Mouse (Mus musculus) intestine, embryonic 15.5 days (tissue): ENCODE measurements at regions not wholly inside any gene's neighbourhood (a gene's known extent, or its start where the extent isn't known, plus 50 kb on each side); places are given as distances from the start of the nearest gene placed in this dataset.
A peak's percentile ranks its signal among the peaks of the same experiment; 100 is the strongest.
"Not testable (repeated sequence)": the region's sequence is repeated elsewhere in the genome, so short reads cannot be mapped to it uniquely, and the experiment has no call there.

ENCODE experiments used
- ATAC-seq: fragments of 200-750 bp; cut with Nextera tagmentation; 2 replicates; pipeline ENCODE4 v1.8.0; 2017; ENCODE audit warnings: moderate TSS enrichment, moderate library complexity
- H3K27ac ChIP-seq: fragments of 300-500 bp; sonication (generic); 2 replicates; pipeline ENCODE4 v1.5.1; 2015; ENCODE audit warnings: mild to moderate bottlenecking, inconsistent platforms
- H3K27me3 ChIP-seq: fragments of 300-500 bp; sonication (generic); replicated peaks from 2 replicates; pipeline ENCODE4 v1.6.1; 2015; ENCODE audit warnings: inconsistent platforms
- H3K36me3 ChIP-seq: fragments of 300-500 bp; sonication (generic); 2 replicates; pipeline ENCODE4 v1.6.1; 2015; ENCODE audit warnings: inconsistent platforms
- H3K4me1 ChIP-seq: fragments of 300-500 bp; sonication (generic); replicated peaks from 2 replicates; pipeline ENCODE4 v1.6.1; 2015; ENCODE audit warnings: inconsistent platforms
- H3K4me2 ChIP-seq: fragments of 300-500 bp; sonication (generic); replicated peaks from 2 replicates; pipeline ENCODE4 v1.6.1; 2015; ENCODE audit warnings: mild to moderate bottlenecking, inconsistent platforms
- H3K4me3 ChIP-seq: fragments of 300-500 bp; sonication (generic); replicated peaks from 2 replicates; pipeline ENCODE4 v1.5.1; 2015; ENCODE audit warnings: inconsistent platforms
- H3K9ac ChIP-seq: fragments of 300-500 bp; sonication (generic); 2 replicates; pipeline ENCODE4 v1.6.1; 2015; ENCODE audit warnings: inconsistent platforms
- H3K9me3 ChIP-seq: fragments of 300-500 bp; sonication (generic); 2 replicates; pipeline ENCODE4 v1.6.1; 2016; ENCODE audit warnings: inconsistent platforms
- WGBS: fragments of 180-500 bp; shearing (Covaris S2); methylation state at CpG from one replicate; pipeline ENCODE4 v1.1.7; 2015; 5-methylcytosine and 5-hydroxymethylcytosine counted together

DNA sequence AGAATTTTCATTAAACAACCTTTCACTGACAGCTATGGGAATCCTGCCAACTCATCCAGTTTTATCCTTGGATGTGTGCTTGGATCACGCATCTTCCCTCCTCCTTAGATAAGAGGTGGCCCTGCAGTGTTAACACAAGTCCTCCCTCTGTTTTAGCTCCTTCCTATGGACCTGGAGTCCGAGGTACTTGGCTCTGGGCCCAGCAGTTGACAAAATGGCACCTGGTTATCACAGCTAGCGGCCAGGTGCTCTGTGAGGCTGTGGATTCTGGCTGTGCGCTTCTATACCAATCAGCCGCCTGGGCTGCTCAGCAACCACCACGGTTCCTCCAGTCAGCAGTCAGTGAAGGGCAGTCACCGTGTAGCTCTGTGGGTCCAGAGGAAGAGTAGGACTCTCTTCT lies 157.4 kb downstream of the Prdm2 start:
- Histone ChIP-seq H3K9me3 (no peaks in the 10 kb centered on the region), H3K36me3 (no peaks in the 10 kb centered on the region), H3K4me1 (0 out of 2 replicates have a peak, but pooled peaks cover 4% of the 10 kb centered on the region), H3K9ac (no peak overlapping the region), H3K4me3 (no peak overlapping the region), H3K27me3 (no peaks in the 10 kb centered on the region), H3K4me2 (no peak overlapping the region), H3K27ac (no peak overlapping the region)
- 80% methylated on average over 7 of the region's 7 CpGs for WGBS
- no peak; the same call in 1 of the 2 replicates for ATAC-seq

DNA sequence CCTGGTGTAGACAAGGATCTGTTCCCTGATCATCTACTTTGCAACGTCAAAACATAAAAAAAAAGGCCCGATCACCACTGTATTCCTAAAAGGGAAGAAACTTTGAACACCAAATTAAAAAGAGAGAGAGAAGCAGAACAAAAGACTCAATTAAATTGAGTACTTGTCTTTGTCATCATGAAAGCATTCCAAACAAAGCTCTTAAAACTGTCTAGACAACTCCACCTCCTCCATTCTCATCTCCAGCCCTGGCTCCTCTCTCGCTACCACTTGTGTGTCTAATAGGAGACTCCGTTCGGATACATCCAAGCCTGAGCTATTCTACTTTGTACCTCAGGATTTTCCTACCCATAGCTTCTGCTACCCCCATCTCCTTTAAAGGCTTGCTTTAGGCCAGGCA lies 159.8 kb downstream of the Prdm2 start:
- H3K27ac ChIP-seq, result no peak overlapping the region
- no peak overlapping the region for H3K4me2 ChIP-seq
- no peaks in the 10 kb centered on the region for H3K4me1 ChIP-seq
- no peak overlapping the region for H3K9ac ChIP-seq
- no peaks in the 10 kb centered on the region for H3K9me3 ChIP-seq
- no peaks in the 10 kb centered on the region for H3K36me3 ChIP-seq
- WGBS, result 89% methylated on average over 5 of the region's 5 CpGs
- H3K4me3 ChIP-seq, result no peak overlapping the region
- no peak for ATAC-seq
- H3K27me3 ChIP-seq, result no peaks in the 10 kb centered on the region

DNA sequence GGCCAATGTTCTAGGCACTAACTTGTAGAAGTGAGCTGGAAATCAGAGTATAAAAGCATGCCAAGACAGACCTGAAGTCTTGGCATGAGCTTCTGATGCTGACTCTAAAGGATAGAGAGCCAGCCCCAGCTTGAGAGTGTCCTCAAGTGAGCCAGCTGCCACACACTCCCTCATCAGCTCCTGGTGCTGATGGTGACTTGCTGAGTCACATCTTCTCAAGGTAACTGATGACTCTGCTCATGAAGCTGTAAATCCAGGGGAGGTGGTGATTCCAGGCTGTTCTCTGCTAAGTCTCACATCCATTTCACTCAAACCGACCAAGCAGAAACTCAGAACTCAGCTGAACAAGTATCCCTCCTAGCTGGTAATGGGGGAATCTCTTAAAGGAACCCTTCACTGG lies 161.6 kb downstream of the Prdm2 start:
- no peak for ATAC-seq
- Histone ChIP-seq H3K36me3 (no peaks in the 10 kb centered on the region), H3K4me3 (no peak overlapping the region), H3K9ac (no peak overlapping the region), H3K4me1 (no peaks in the 10 kb centered on the region), H3K27ac (no peak overlapping the region), H3K9me3 (no peaks in the 10 kb centered on the region), H3K4me2 (no peak overlapping the region), H3K27me3 (no peaks in the 10 kb centered on the region)
- 79% methylated on average over 1 of the region's 1 CpGs for WGBS

DNA sequence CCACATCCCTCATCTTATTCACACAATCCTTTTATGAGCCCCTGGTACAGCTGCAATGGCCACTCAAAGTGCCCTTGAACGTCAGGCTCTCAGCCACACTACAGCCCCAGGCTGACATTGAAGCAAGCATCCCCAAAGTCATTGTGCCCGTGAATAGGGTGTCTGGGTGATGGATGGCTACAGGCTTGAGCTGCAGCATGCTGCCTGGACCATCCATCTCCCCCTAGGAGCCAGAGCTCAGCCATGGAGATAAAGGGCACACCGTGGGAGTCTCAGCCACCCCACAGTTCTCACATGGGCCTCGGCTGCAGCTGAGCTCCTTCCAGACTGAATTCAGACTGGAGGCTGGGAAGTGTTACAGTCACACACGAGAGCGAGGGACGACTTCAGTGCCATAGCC lies 167.6 kb downstream of the Prdm2 start:
- Histone ChIP-seq H3K36me3 (no peaks in the 10 kb centered on the region), H3K4me3 (no peak overlapping the region), H3K27ac (no peak overlapping the region), H3K9me3 (no peaks in the 10 kb centered on the region), H3K9ac (no peak overlapping the region), H3K27me3 (no peaks in the 10 kb centered on the region), H3K4me2 (no peak overlapping the region), H3K4me1 (no peaks in the 10 kb centered on the region)
- 42% methylated on average over 7 of the region's 7 CpGs for WGBS
- no peak for ATAC-seq

DNA sequence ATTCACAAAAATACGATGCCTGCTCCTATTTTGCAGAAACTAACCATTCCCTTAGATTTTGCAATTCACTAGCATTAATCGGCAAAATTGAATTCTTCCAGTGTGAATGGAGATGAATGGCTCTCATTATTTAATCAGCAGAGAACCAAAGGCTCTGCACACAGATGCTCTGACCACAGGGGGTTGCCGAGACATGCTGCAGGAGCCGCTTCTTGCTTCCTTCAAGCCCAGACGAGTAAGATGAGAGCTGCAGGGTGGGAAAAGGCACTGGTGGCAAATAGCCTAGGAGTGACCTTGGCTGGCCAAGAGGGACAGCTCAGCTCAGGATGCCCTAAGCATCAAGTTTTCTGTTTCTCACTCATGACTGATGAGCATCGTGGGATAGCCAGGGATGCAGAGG lies 170.0 kb downstream of the Prdm2 start:
- ATAC-seq, result no peak
- Histone ChIP-seq H3K4me1 (no peaks in the 10 kb centered on the region), H3K36me3 (no peaks in the 10 kb centered on the region), H3K9me3 (no peaks in the 10 kb centered on the region), H3K9ac (no peak overlapping the region), H3K4me3 (no peak overlapping the region), H3K27me3 (no peaks in the 10 kb centered on the region), H3K4me2 (no peak overlapping the region), H3K27ac (no peak overlapping the region)
- WGBS, result 62% methylated on average over 6 of the region's 6 CpGs

DNA sequence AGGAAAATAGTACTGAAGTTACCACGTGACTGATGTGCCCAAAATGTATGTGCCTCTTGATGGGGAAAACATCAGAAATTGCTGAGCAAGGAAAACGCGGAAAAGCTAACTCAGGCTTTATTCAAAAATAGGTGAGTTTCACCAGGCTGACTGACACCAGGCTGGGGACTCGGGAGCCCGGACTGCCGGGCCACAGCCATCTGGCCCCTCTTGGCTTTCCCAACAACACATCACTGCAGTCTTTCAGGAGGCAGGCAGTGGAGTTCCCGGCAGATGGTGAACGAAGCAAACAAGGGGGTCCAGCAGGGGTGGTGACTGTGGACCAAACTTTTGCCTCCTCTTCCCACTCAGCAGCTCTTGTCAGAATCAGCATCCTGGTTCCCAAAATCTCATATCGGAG lies 174.2 kb downstream of the Prdm2 start:
- Histone ChIP-seq H3K9me3 (no peaks in the 10 kb centered on the region), H3K4me3 (no peak overlapping the region), H3K4me1 (no peaks in the 10 kb centered on the region), H3K9ac (no peak overlapping the region), H3K27me3 (no peaks in the 10 kb centered on the region), H3K27ac (no peak overlapping the region), H3K36me3 (no peaks in the 10 kb centered on the region), H3K4me2 (no peak overlapping the region)
- no peak for ATAC-seq
- WGBS, result 75% methylated on average over 9 of the region's 9 CpGs

DNA sequence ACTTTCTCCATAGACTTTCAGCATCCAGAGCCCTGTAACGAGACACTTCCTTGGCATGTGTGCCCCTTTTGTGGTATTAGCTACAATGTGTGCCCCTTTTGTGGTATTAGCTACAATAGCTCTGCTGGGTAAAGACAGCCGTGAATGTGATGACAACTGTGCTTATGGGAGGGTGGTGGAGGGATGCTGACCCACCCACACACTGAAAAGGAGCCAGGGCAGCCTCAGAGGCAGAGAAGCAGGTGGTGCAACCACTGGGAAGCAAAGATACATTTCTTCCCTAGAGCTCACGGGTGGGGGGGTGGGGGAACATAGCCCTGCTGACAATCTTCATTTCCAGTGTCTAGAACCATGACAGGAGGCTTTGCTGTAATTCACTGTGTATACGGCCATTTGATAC lies 176.1 kb downstream of the Prdm2 start:
- no peak overlapping the region for H3K27ac ChIP-seq
- H3K4me2 ChIP-seq, result no peak overlapping the region
- no peak overlapping the region for H3K4me3 ChIP-seq
- H3K27me3 ChIP-seq, result no peaks in the 10 kb centered on the region
- 72% methylated on average over 4 of the region's 4 CpGs for WGBS
- no peak for ATAC-seq
- H3K9me3 ChIP-seq, result no peaks in the 10 kb centered on the region
- H3K36me3 ChIP-seq, result no peaks in the 10 kb centered on the region
- no peak overlapping the region for H3K9ac ChIP-seq
- H3K4me1 ChIP-seq, result no peaks in the 10 kb centered on the region

DNA sequence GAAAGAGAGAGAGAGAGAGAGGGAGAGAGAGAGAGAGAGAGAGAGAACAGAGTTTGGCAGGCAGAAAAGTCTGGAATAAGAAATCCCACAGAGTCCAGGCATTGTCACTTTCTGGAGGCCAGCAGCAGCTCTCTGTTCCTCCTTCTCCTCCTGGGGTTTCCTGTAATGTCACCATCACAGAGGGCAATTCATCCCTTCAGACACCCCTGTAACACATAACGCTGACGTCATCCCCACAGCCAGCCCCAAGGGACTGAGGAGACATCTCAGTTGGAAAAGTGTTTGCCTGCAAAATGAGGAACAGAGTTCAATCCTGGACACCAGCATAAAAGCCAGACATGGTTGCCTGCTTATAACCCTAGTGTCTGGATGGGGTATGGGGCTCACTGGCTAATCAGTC lies 177.7 kb downstream of the Prdm2 start:
- not testable (repeated sequence) for H3K9ac ChIP-seq, H3K9me3 ChIP-seq, H3K27me3 ChIP-seq, H3K36me3 ChIP-seq, H3K4me3 ChIP-seq, H3K4me2 ChIP-seq, ATAC-seq, H3K4me1 ChIP-seq, H3K27ac ChIP-seq
- WGBS, result 63% methylated on average over 2 of the region's 2 CpGs

DNA sequence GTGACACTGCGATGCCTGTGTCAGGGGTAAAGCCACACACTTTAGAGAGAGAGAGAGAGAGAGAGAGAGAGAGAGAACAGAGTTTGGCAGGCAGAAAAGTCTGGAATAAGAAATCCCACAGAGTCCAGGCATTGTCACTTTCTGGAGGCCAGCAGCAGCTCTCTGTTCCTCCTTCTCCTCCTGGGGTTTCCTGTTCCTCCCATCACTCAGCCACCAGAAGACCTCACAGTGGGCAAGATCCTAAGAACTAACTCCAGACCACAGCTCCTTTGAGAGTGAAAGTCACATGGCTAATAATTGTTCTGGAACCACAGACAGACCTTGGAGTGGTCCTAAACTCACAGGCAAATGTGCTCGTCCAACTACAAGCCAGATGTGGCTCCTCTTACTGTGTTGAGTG lies 178.5 kb downstream of the Prdm2 start:
- WGBS, result 82% methylated on average over 2 of the region's 2 CpGs
- H3K4me3 ChIP-seq, H3K4me2 ChIP-seq, ATAC-seq, H3K27me3 ChIP-seq, H3K9ac ChIP-seq, H3K4me1 ChIP-seq, H3K36me3 ChIP-seq, H3K9me3 ChIP-seq, H3K27ac ChIP-seq: not testable (repeated sequence)

DNA sequence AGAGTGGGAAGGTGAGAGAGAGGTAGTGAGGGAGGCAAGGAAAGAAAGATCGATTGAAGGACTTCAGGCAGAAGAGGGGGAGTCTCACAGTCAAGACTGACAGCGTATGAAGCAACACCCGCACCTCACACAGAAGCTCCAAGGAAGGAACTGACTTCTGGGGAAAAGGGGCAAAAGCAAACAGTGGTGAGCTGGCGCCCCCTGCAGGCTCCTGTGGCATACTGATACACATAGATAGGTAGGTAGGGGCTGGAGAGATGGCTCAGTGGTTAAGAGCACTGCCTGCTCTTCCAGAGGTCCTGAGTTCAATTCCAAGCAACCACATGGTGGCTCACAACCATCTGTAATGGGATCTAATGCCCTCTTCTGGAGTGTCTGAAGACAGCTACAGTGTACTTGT lies 183.0 kb downstream of the Prdm2 start:
- WGBS, result 67% methylated on average over 4 of the region's 4 CpGs
- not testable (repeated sequence) for H3K36me3 ChIP-seq, H3K9me3 ChIP-seq, H3K27ac ChIP-seq, H3K4me3 ChIP-seq, H3K27me3 ChIP-seq, H3K9ac ChIP-seq, H3K4me2 ChIP-seq, ATAC-seq, H3K4me1 ChIP-seq

DNA sequence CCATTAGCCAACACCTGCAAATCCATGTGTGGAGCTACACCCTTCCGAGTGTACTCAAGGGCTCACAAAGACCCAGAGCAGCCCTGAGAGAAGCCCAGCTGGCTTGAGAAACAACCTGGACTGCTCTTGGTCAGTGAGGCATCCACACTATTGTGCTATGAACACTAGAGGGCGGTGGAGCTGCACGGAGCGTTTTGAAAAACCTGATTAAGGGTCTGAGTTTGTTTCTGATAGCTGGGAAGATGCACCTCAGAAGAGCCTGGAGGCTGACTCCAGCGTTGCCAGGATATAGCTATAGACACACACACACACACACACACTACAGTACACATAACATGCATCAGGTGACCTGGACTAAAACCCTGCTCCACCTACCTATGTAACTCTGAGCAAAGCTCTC lies 185.5 kb downstream of the Prdm2 start:
- H3K9me3 ChIP-seq, result no peaks in the 10 kb centered on the region
- H3K36me3 ChIP-seq, result no peaks in the 10 kb centered on the region
- WGBS, result 7% methylated on average over 5 of the region's 5 CpGs
- ATAC-seq, result peak; percentile 41; the same call in 1 of the 2 replicates
- no peak overlapping the region for H3K4me2 ChIP-seq
- H3K27ac ChIP-seq, result no peak overlapping the region
- no peaks in the 10 kb centered on the region for H3K27me3 ChIP-seq
- no peaks in the 10 kb centered on the region for H3K4me1 ChIP-seq
- H3K4me3 ChIP-seq, result no peak overlapping the region
- H3K9ac ChIP-seq, result no peak overlapping the region

DNA sequence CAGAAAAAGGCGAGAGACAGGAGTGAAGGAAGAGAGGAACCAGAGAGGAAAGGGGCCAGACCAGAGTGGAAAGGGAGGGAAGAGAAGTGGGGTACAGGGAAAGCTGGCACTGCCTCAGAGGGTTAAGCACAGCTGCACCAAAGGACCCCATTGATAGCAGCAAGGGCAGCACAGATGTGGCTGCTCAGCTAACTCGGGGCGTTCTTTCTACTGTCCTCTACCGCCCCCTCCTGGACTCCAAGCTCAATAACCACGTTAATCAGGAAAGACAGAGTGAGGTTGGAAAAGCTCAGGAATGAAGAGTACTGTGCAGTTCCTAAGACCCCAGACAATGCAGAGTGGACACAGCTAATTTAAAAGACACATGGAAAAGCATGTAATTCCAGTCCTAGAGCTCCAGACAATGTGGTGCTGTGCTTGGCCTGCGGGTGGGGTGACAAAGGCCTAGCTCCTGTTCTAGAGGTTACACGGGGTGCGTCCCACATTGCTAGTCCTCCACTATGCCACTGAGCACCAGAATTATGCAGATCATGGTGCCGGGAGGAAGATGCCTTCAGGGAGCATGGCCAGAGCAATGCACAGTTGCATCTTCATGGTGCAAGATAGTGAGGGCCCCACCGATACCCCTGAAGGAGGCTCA lies 191.4 kb downstream of the Prdm2 start:
- H3K4me2 ChIP-seq, result no peak overlapping the region
- ATAC-seq, result peak; percentile 51; the same call in 1 of the 2 replicates
- H3K4me1 ChIP-seq, result no peaks in the 10 kb centered on the region
- no peak overlapping the region for H3K27ac ChIP-seq
- H3K9me3 ChIP-seq, result no peaks in the 10 kb centered on the region
- H3K36me3 ChIP-seq, result no peaks in the 10 kb centered on the region
- H3K4me3 ChIP-seq, result no peak overlapping the region
- WGBS, result 46% methylated on average over 10 of the region's 10 CpGs
- no peaks in the 10 kb centered on the region for H3K27me3 ChIP-seq
- H3K9ac ChIP-seq, result no peak overlapping the region

DNA sequence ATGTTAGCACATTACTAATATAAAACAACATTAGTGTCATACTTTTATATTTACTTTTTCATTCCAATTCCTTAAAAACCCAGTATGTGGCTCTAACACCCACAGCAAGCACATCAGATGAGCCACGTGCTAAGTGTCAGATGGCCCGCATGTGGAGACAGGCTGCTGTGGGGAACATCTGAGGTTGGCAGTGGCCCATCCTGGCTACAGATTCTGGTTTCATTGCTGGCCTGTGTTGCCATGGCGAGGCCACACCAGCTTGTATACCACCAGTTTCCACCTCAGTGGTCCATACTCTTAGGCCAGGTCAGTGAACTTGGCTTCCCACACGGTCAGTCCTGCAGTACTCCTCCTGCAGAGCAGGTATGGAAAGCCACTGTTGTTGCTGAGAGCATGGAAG lies 192.1 kb downstream of the Prdm2 start:
- no peak overlapping the region for H3K9ac ChIP-seq
- H3K36me3 ChIP-seq, result no peaks in the 10 kb centered on the region
- no peak for ATAC-seq
- no peaks in the 10 kb centered on the region for H3K9me3 ChIP-seq
- no peak overlapping the region for H3K27ac ChIP-seq
- H3K4me3 ChIP-seq, result no peak overlapping the region
- H3K4me1 ChIP-seq, result no peaks in the 10 kb centered on the region
- H3K4me2 ChIP-seq, result no peak overlapping the region
- no peaks in the 10 kb centered on the region for H3K27me3 ChIP-seq
- 76% methylated on average over 4 of the region's 4 CpGs for WGBS
